Comparison of ENCODE assay signal across 11 mouse cellular contexts in the genomic region with DNA sequence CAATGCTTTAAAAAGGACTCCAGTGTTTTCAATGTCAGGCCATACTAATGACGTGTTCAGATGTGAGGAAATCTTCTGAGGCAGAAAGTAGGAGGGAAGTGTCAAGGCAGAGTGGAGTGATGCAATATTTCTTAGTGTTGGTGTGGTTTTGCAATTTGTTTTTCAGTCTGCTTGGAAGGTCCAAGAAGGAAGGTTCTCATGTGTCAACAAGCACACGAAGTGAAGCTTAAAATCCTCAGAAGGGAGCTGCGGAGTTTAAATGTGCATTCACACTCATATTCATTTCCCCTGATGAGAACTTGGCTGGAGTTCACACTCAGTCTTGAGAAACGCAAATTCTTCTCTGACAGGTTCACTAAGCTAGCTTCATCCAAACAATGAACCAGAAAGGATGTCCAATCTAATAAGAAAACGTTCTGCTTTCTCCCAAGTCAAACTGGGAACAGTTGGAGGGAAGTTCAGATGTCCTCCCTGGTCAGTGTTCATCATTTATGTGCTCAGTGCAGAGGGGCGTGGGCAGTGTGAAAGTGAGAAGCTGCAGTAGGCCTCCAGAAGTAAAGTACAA.
DNase-seq lines count a peak whose midpoint lies in the region; ATAC-seq and TF ChIP-seq lines count a peak whose summit lies in the region.
"Had no signal": no experiment of that assay in that cellular context is flagged by ENCODE, and none has a peak within 500 bp of the region (broad histone marks: within the 10 kb centered on the region; RNA-seq: fewer than 3 reads in every experiment).

No protein-coding gene starts in this region.

- intact Hi-C loops in heart, postnatal 10 days (cut with DNase I): no loop called here

- no peaks in the 10 kb centered on the region for H3K36me3 ChIP-seq in lung, embryonic 15.5 days
- no peaks in the 10 kb centered on the region for H3K36me3 ChIP-seq in forebrain, embryonic 11.5 days (ENCODE audit: control insufficient read depth, insufficient read depth, low read length)
- H3K36me3 ChIP-seq in forebrain, embryonic 12.5 days (replicated peaks): no peaks in the 10 kb centered on the region
- H3K36me3 ChIP-seq: forebrain, embryonic 10.5 days; midbrain, embryonic 10.5 days had no signal

- ATAC-seq in lung, embryonic 15.5 days (ENCODE audit: borderline replicate concordance, extremely low read depth, low FRiP score, low TSS enrichment): peak; percentile 70; the same call in 1 of the 2 replicates
- no peak for ATAC-seq in cerebellum, adult (ENCODE audit: insufficient number of reproducible peaks, low FRiP score, low TSS enrichment)
- ATAC-seq in forebrain, embryonic 11.5 days (replicated peaks; ENCODE audit: low FRiP score): no peak
- ATAC-seq in forebrain, embryonic 12.5 days (ENCODE audit: low FRiP score): no peak

- H3K27me3 ChIP-seq in lung, embryonic 15.5 days: no peaks in the 10 kb centered on the region
- no peaks in the 10 kb centered on the region for H3K27me3 ChIP-seq in forebrain, embryonic 11.5 days (ENCODE audit: control insufficient read depth, insufficient read depth, low read length)
- H3K27me3 ChIP-seq in forebrain, embryonic 12.5 days: no peaks in the 10 kb centered on the region

- DNase-seq in heart, adult 11 months: peak; percentile 96
- no peak for DNase-seq in heart, postnatal 10 days
- peak; percentile 72 for DNase-seq in 3T3-L1 (ENCODE audit: low read depth, low spot score)
- no peak for DNase-seq in forebrain, embryonic 11.5 days (ENCODE audit: low spot score)
- DNase-seq: layer of hippocampus, adult 9-11 months had no signal

- no peak overlapping the region for H3K4me3 ChIP-seq in embryonic fibroblast, embryonic 13.5 days (ENCODE audit: insufficient read depth, low read length)
- H3K4me3 ChIP-seq in lung, embryonic 15.5 days: no peak overlapping the region
- no peak overlapping the region for H3K4me3 ChIP-seq in forebrain, embryonic 11.5 days (ENCODE audit: low read depth, low read length)
- H3K4me3 ChIP-seq in forebrain, embryonic 12.5 days (replicated peaks): no peak overlapping the region
- H3K4me3 ChIP-seq: forebrain, embryonic 10.5 days; midbrain, embryonic 10.5 days had no signal

- TF ChIP-seq CTCF in embryonic fibroblast, embryonic 13.5 days (IDR thresholded peaks at IDR 0.05; ENCODE audit: borderline replicate concordance, insufficient read depth, low read length): no peak

- H3K4me2 ChIP-seq in lung, embryonic 15.5 days: no peak overlapping the region
- H3K4me2 ChIP-seq in forebrain, embryonic 11.5 days (ENCODE audit: low read depth, low read length, severe bottlenecking): no peak overlapping the region
- H3K4me2 ChIP-seq in forebrain, embryonic 12.5 days: no peak overlapping the region

- H3K9me3 ChIP-seq in lung, embryonic 15.5 days: no peaks in the 10 kb centered on the region
- no peaks in the 10 kb centered on the region for H3K9me3 ChIP-seq in forebrain, embryonic 11.5 days (ENCODE audit: control insufficient read depth, low read length)
- H3K9me3 ChIP-seq in forebrain, embryonic 12.5 days: no peaks in the 10 kb centered on the region
- H3K9me3 ChIP-seq: forebrain, embryonic 10.5 days; midbrain, embryonic 10.5 days had no signal

- WGBS in lung, embryonic 15.5 days: 32% methylated on average over 6 of the region's 6 CpGs
- WGBS in forebrain, embryonic 11.5 days: 75% methylated on average over 6 of the region's 6 CpGs
- WGBS in forebrain, embryonic 12.5 days: 72% methylated on average over 6 of the region's 6 CpGs

- TF ChIP-seq POLR2A in embryonic fibroblast, embryonic 13.5 days (IDR thresholded peaks at IDR 0.05; ENCODE audit: low read depth, low read length): no peak; the same call in 1 of the 2 replicates

- 0 out of 2 replicates have a peak, but pooled peaks cover 3% of the 10 kb centered on the region for H3K4me1 ChIP-seq in embryonic fibroblast, embryonic 13.5 days (ENCODE audit: control insufficient read depth, insufficient read depth, low read length)
- H3K4me1 ChIP-seq in lung, embryonic 15.5 days: 0 out of 2 replicates have a peak, but pooled peaks cover 3% of the 10 kb centered on the region
- no peaks in the 10 kb centered on the region for H3K4me1 ChIP-seq in forebrain, embryonic 11.5 days (replicated peaks; ENCODE audit: control insufficient read depth, insufficient read depth, low read length)
- no peaks in the 10 kb centered on the region for H3K4me1 ChIP-seq in forebrain, embryonic 12.5 days
- H3K4me1 ChIP-seq: midbrain, embryonic 10.5 days had no signal

- H3K9ac ChIP-seq in lung, embryonic 15.5 days: no peak overlapping the region
- no peak overlapping the region for H3K9ac ChIP-seq in forebrain, embryonic 11.5 days (ENCODE audit: low read length)
- H3K9ac ChIP-seq in forebrain, embryonic 12.5 days: no peak overlapping the region

- peak overlapping the region; percentile 59 for H3K27ac ChIP-seq in embryonic fibroblast, embryonic 13.5 days (ENCODE audit: insufficient read depth, low read length)
- no peak overlapping the region for H3K27ac ChIP-seq in lung, embryonic 15.5 days
- no peak overlapping the region for H3K27ac ChIP-seq in forebrain, embryonic 11.5 days (ENCODE audit: low read depth, low read length)
- no peak overlapping the region for H3K27ac ChIP-seq in forebrain, embryonic 12.5 days
- H3K27ac ChIP-seq: forebrain, embryonic 10.5 days; midbrain, embryonic 10.5 days had no signal

Comparison
In these comparisons a context has a peak if more than half of its experiments do, and no peak if none do; other contexts are left out.
1. DNase-seq: peak in heart, adult 11 months (single experiment) and 3T3-L1 (single experiment); none in heart, postnatal 10 days (0 of 2) and forebrain, embryonic 11.5 days (single experiment).